Mouse (Mus musculus): Measurements from ENCODE around the gene Cotl1. TPM values are rescaled to one million over a fixed set of nuclear protein-coding genes. Genes with fewer than 3 reads are reported as not detected.

Gene Cotl1
- polyA plus RNA-seq, 1 experiment from 2014 or later, result 38.1 TPM

- ATAC-seq (ENCODE audit: low read depth), result no peak
- Histone ChIP-seq H3K4me3 (ENCODE audit: low read depth, low read length) (no peak overlapping the region), H3K9me3 (replicated peaks; ENCODE audit: control insufficient read depth, low read length) (no peaks in the 10 kb centered on the region), H3K9ac (ENCODE audit: low read depth, low read length) (no peak overlapping the region), H3K36me3 (ENCODE audit: control insufficient read depth, insufficient read depth) (no peaks in the 10 kb centered on the region), H3K27ac (ENCODE audit: low read length) (no peak overlapping the region), H3K4me1 (ENCODE audit: control insufficient read depth, low read depth, low read length) (peaks cover 45% of the 10 kb centered on the region), H3K4me2 (ENCODE audit: low read depth, low read length) (no peak overlapping the region), H3K27me3 (ENCODE audit: control insufficient read depth, insufficient read depth, low read depth, low read length) (peaks cover 13% of the 10 kb centered on the region)
- WGBS (ENCODE audit: insufficient replicate concordance), result 62% methylated on average over 6 of the region's 6 CpGs
These were observed 5.7 kb downstream of the Cotl1 start for GRCm38 (mm10) chr8:119834676-119835075.

- Histone ChIP-seq H3K27me3 (ENCODE audit: control insufficient read depth, insufficient read depth, low read depth, low read length) (0 out of 2 replicates have a peak, but pooled peaks cover under 1% of the 10 kb centered on the region), H3K4me2 (ENCODE audit: low read depth, low read length) (no peak overlapping the region), H3K4me3 (ENCODE audit: low read depth, low read length) (no peak overlapping the region), H3K9ac (ENCODE audit: low read depth, low read length) (no peak overlapping the region), H3K27ac (ENCODE audit: low read length) (no peak overlapping the region), H3K4me1 (ENCODE audit: control insufficient read depth, low read depth, low read length) (peaks cover 54% of the 10 kb centered on the region), H3K9me3 (replicated peaks; ENCODE audit: control insufficient read depth, low read length) (no peaks in the 10 kb centered on the region), H3K36me3 (ENCODE audit: control insufficient read depth, insufficient read depth) (no peaks in the 10 kb centered on the region)
- 24% methylated on average over 5 of the region's 5 CpGs for WGBS (ENCODE audit: insufficient replicate concordance)
- ATAC-seq (ENCODE audit: low read depth), result no peak
These were observed 7.4 kb downstream of the Cotl1 start for GRCm38 (mm10) chr8:119832931-119833330.

- H3K4me2 ChIP-seq (ENCODE audit: low read depth, low read length), result no peak overlapping the region
- H3K4me3 ChIP-seq (ENCODE audit: low read depth, low read length), result no peak overlapping the region
- no peaks in the 10 kb centered on the region for H3K9me3 ChIP-seq (replicated peaks; ENCODE audit: control insufficient read depth, low read length)
- WGBS (ENCODE audit: insufficient replicate concordance), result 55% methylated on average over 7 of the region's 7 CpGs
- no peaks in the 10 kb centered on the region for H3K27me3 ChIP-seq (ENCODE audit: control insufficient read depth, insufficient read depth, low read depth, low read length)
- H3K27ac ChIP-seq (ENCODE audit: low read length), result no peak overlapping the region
- ATAC-seq (ENCODE audit: low read depth), result no peak; the same call in 1 of the 2 replicates
- no peaks in the 10 kb centered on the region for H3K36me3 ChIP-seq (ENCODE audit: control insufficient read depth, insufficient read depth)
- H3K4me1 ChIP-seq (ENCODE audit: control insufficient read depth, low read depth, low read length), result peaks cover 55% of the 10 kb centered on the region
- no peak overlapping the region for H3K9ac ChIP-seq (ENCODE audit: low read depth, low read length)
These were observed 8.2 kb downstream of the Cotl1 start for GRCm38 (mm10) chr8:119832101-119832617.

GRCm38 (mm10) chr8:119831336-119831995 is 8.9 kb downstream of the Cotl1 start:
- Histone ChIP-seq H3K4me3 (ENCODE audit: low read depth, low read length) (no peak overlapping the region), H3K27ac (ENCODE audit: low read length) (0 out of 2 replicates have a peak overlapping the region, but pooled peaks have one; percentile 12), H3K4me1 (ENCODE audit: control insufficient read depth, low read depth, low read length) (peaks cover 61% of the 10 kb centered on the region), H3K36me3 (ENCODE audit: control insufficient read depth, insufficient read depth) (no peaks in the 10 kb centered on the region), H3K4me2 (ENCODE audit: low read depth, low read length) (peak overlapping the region; percentile 35), H3K9me3 (replicated peaks; ENCODE audit: control insufficient read depth, low read length) (no peaks in the 10 kb centered on the region), H3K27me3 (ENCODE audit: control insufficient read depth, insufficient read depth, low read depth, low read length) (no peaks in the 10 kb centered on the region), H3K9ac (ENCODE audit: low read depth, low read length) (no peak overlapping the region)
- WGBS (ENCODE audit: insufficient replicate concordance), result 24% methylated on average over 20 of the region's 20 CpGs
- ATAC-seq (ENCODE audit: low read depth), result peak; percentile 68

GRCm38 (mm10) chr8:119830589-119830988 is 9.8 kb downstream of the Cotl1 start:
- no peak for ATAC-seq (ENCODE audit: low read depth)
- WGBS (ENCODE audit: insufficient replicate concordance), result 33% methylated on average over 7 of the region's 7 CpGs
- Histone ChIP-seq H3K27me3 (ENCODE audit: control insufficient read depth, insufficient read depth, low read depth, low read length) (no peaks in the 10 kb centered on the region), H3K27ac (ENCODE audit: low read length) (no peak overlapping the region), H3K4me1 (ENCODE audit: control insufficient read depth, low read depth, low read length) (peaks cover 63% of the 10 kb centered on the region), H3K4me3 (ENCODE audit: low read depth, low read length) (no peak overlapping the region), H3K4me2 (ENCODE audit: low read depth, low read length) (no peak overlapping the region), H3K36me3 (ENCODE audit: control insufficient read depth, insufficient read depth) (no peaks in the 10 kb centered on the region), H3K9me3 (replicated peaks; ENCODE audit: control insufficient read depth, low read length) (no peaks in the 10 kb centered on the region), H3K9ac (ENCODE audit: low read depth, low read length) (no peak overlapping the region)

GRCm38 (mm10) chr8:119829870-119830580 is 10.3 kb downstream of the Cotl1 start:
- no peak overlapping the region for H3K9ac ChIP-seq (ENCODE audit: low read depth, low read length)
- H3K4me2 ChIP-seq (ENCODE audit: low read depth, low read length), result no peak overlapping the region
- WGBS (ENCODE audit: insufficient replicate concordance), result 71% methylated on average over 16 of the region's 16 CpGs
- no peaks in the 10 kb centered on the region for H3K36me3 ChIP-seq (ENCODE audit: control insufficient read depth, insufficient read depth)
- H3K27me3 ChIP-seq (ENCODE audit: control insufficient read depth, insufficient read depth, low read depth, low read length), result no peaks in the 10 kb centered on the region
- ATAC-seq (ENCODE audit: low read depth), result no peak
- no peaks in the 10 kb centered on the region for H3K9me3 ChIP-seq (replicated peaks; ENCODE audit: control insufficient read depth, low read length)
- no peak overlapping the region for H3K4me3 ChIP-seq (ENCODE audit: low read depth, low read length)
- H3K27ac ChIP-seq (ENCODE audit: low read length), result no peak overlapping the region
- peaks cover 68% of the 10 kb centered on the region for H3K4me1 ChIP-seq (ENCODE audit: control insufficient read depth, low read depth, low read length)

GRCm38 (mm10) chr8:119829420-119829819 is 10.9 kb downstream of the Cotl1 start:
- H3K9ac ChIP-seq (ENCODE audit: low read depth, low read length), result no peak overlapping the region
- H3K27me3 ChIP-seq (ENCODE audit: control insufficient read depth, insufficient read depth, low read depth, low read length), result no peaks in the 10 kb centered on the region
- ATAC-seq (ENCODE audit: low read depth), result no peak
- H3K4me2 ChIP-seq (ENCODE audit: low read depth, low read length), result no peak overlapping the region
- H3K4me1 ChIP-seq (ENCODE audit: control insufficient read depth, low read depth, low read length), result peaks cover 68% of the 10 kb centered on the region
- no peak overlapping the region for H3K4me3 ChIP-seq (ENCODE audit: low read depth, low read length)
- WGBS (ENCODE audit: insufficient replicate concordance), result 48% methylated on average over 13 of the region's 13 CpGs
- H3K36me3 ChIP-seq (ENCODE audit: control insufficient read depth, insufficient read depth), result no peaks in the 10 kb centered on the region
- no peak overlapping the region for H3K27ac ChIP-seq (ENCODE audit: low read length)
- H3K9me3 ChIP-seq (replicated peaks; ENCODE audit: control insufficient read depth, low read length), result no peaks in the 10 kb centered on the region

GRCm38 (mm10) chr8:119829015-119829414 is 11.3 kb downstream of the Cotl1 start:
- ATAC-seq (ENCODE audit: low read depth), result no peak
- no peaks in the 10 kb centered on the region for H3K27me3 ChIP-seq (ENCODE audit: control insufficient read depth, insufficient read depth, low read depth, low read length)
- no peaks in the 10 kb centered on the region for H3K36me3 ChIP-seq (ENCODE audit: control insufficient read depth, insufficient read depth)
- H3K4me2 ChIP-seq (ENCODE audit: low read depth, low read length), result no peak overlapping the region
- no peak overlapping the region for H3K9ac ChIP-seq (ENCODE audit: low read depth, low read length)
- H3K27ac ChIP-seq (ENCODE audit: low read length), result no peak overlapping the region
- 28% methylated on average over 10 of the region's 10 CpGs for WGBS (ENCODE audit: insufficient replicate concordance)
- H3K4me1 ChIP-seq (ENCODE audit: control insufficient read depth, low read depth, low read length), result peaks cover 68% of the 10 kb centered on the region
- no peaks in the 10 kb centered on the region for H3K9me3 ChIP-seq (replicated peaks; ENCODE audit: control insufficient read depth, low read length)
- H3K4me3 ChIP-seq (ENCODE audit: low read depth, low read length), result no peak overlapping the region

- Histone ChIP-seq H3K4me1 (ENCODE audit: control insufficient read depth, low read depth, low read length) (peaks cover 59% of the 10 kb centered on the region), H3K9me3 (replicated peaks; ENCODE audit: control insufficient read depth, low read length) (no peaks in the 10 kb centered on the region), H3K36me3 (ENCODE audit: control insufficient read depth, insufficient read depth) (no peaks in the 10 kb centered on the region), H3K27ac (ENCODE audit: low read length) (peak overlapping the region; percentile 31), H3K4me2 (ENCODE audit: low read depth, low read length) (no peak overlapping the region), H3K4me3 (ENCODE audit: low read depth, low read length) (no peak overlapping the region), H3K9ac (ENCODE audit: low read depth, low read length) (no peak overlapping the region), H3K27me3 (ENCODE audit: control insufficient read depth, insufficient read depth, low read depth, low read length) (no peaks in the 10 kb centered on the region)
- 31% methylated on average over 4 of the region's 4 CpGs for WGBS (ENCODE audit: insufficient replicate concordance)
- no peak for ATAC-seq (ENCODE audit: low read depth)
These were observed 12.6 kb downstream of the Cotl1 start for GRCm38 (mm10) chr8:119827721-119828153.
